Mouse (Mus musculus): ENCODE results near the gene Taf5l. TPM values are rescaled to one million over a fixed set of nuclear protein-coding genes. Genes with fewer than 3 reads are reported as not detected.
A peak's percentile ranks its signal among the peaks of the same experiment; 100 is the strongest.

The Taf5l gene
- polyA plus RNA-seq, 1 experiment from 2014 or later, result 18.6 TPM

- DNase-seq (ENCODE audit: low spot score), result no peak
Measured at GRCm38 (mm10) chr8:124007829-124008228, 13.4 kb downstream of the Taf5l start.

GRCm38 (mm10) chr8:124002546-124003108 is 18.6 kb downstream of the Taf5l start:
- WGBS, result 81% methylated on average over 10 of the region's 10 CpGs
- H3K27me3 ChIP-seq (replicated peaks; ENCODE audit: insufficient read depth, low read length), result no peaks in the 10 kb centered on the region
- ATAC-seq (no peak), DNase-seq (ENCODE audit: low spot score) (no peak)
- no peak for TF ChIP-seq CTCF (IDR thresholded peaks at IDR 0.05)
- TF ChIP-seq EP300 (IDR thresholded peaks at IDR 0.05), result no peak
- H3K4me3 ChIP-seq (ENCODE audit: low read depth, low read length), result no peak overlapping the region
- H3K9ac ChIP-seq (replicated peaks; ENCODE audit: low read depth), result no peak overlapping the region
- peaks cover 35% of the 10 kb centered on the region; the same call in 1 of the 2 replicates for H3K36me3 ChIP-seq (ENCODE audit: insufficient read depth, low read length)
- no peak overlapping the region for H3K27ac ChIP-seq (ENCODE audit: low read length)
- no peak overlapping the region for H3K4me2 ChIP-seq (replicated peaks; ENCODE audit: low read depth, low read length)
- H3K4me1 ChIP-seq (ENCODE audit: insufficient read depth, low read depth, low read length), result no peaks in the 10 kb centered on the region
- H3K9me3 ChIP-seq (ENCODE audit: low read length), result no peaks in the 10 kb centered on the region

More at GRCm38 (mm10) chr8:124007829-124008228, 13.4 kb downstream of the Taf5l start:
- ATAC-seq, result no peak
- no peak overlapping the region for H3K4me3 ChIP-seq (ENCODE audit: low read depth, low read length)
- WGBS, result 73% methylated on average over 6 of the region's 6 CpGs
- H3K4me1 ChIP-seq (ENCODE audit: insufficient read depth, low read depth, low read length), result no peaks in the 10 kb centered on the region
- H3K9me3 ChIP-seq (ENCODE audit: low read length), result no peaks in the 10 kb centered on the region
- no peak overlapping the region for H3K4me2 ChIP-seq (replicated peaks; ENCODE audit: low read depth, low read length)
- TF ChIP-seq CTCF (IDR thresholded peaks at IDR 0.05), result no peak
- no peak for TF ChIP-seq EP300 (IDR thresholded peaks at IDR 0.05)
- H3K9ac ChIP-seq (replicated peaks; ENCODE audit: low read depth), result no peak overlapping the region
- no peak overlapping the region for H3K27ac ChIP-seq (ENCODE audit: low read length)
- H3K27me3 ChIP-seq (replicated peaks; ENCODE audit: insufficient read depth, low read length), result no peaks in the 10 kb centered on the region
- H3K36me3 ChIP-seq (ENCODE audit: insufficient read depth, low read length), result peaks cover 26% of the 10 kb centered on the region; the same call in 1 of the 2 replicates

- DNase-seq (ENCODE audit: low spot score), result no peak
Measured at GRCm38 (mm10) chr8:123999568-123999967, 21.6 kb downstream of the Taf5l start.

GRCm38 (mm10) chr8:123993997-123994396 is 27.2 kb downstream of the Taf5l start:
- Histone ChIP-seq H3K27me3 (replicated peaks; ENCODE audit: insufficient read depth, low read length) (no peaks in the 10 kb centered on the region), H3K36me3 (ENCODE audit: insufficient read depth, low read length) (0 out of 2 replicates have a peak, but pooled peaks cover 4% of the 10 kb centered on the region), H3K27ac (ENCODE audit: low read length) (no peak overlapping the region), H3K4me2 (replicated peaks; ENCODE audit: low read depth, low read length) (no peak overlapping the region), H3K4me3 (ENCODE audit: low read depth, low read length) (no peak overlapping the region), H3K9me3 (ENCODE audit: low read length) (no peaks in the 10 kb centered on the region), H3K4me1 (ENCODE audit: insufficient read depth, low read depth, low read length) (no peaks in the 10 kb centered on the region), H3K9ac (replicated peaks; ENCODE audit: low read depth) (no peak overlapping the region)
- peak; percentile 57 for ATAC-seq
- TF ChIP-seq EP300 (IDR thresholded peaks at IDR 0.05) (no peak), CTCF (IDR thresholded peaks at IDR 0.05) (no peak)
- 59% methylated on average over 3 of the region's 3 CpGs for WGBS
- DNase-seq (ENCODE audit: low spot score), result peak; percentile 59

More at GRCm38 (mm10) chr8:123999568-123999967, 21.6 kb downstream of the Taf5l start:
- ATAC-seq, result no peak
- no peak overlapping the region for H3K27ac ChIP-seq (ENCODE audit: low read length)
- H3K4me1 ChIP-seq (ENCODE audit: insufficient read depth, low read depth, low read length), result no peaks in the 10 kb centered on the region
- no peak for TF ChIP-seq EP300 (IDR thresholded peaks at IDR 0.05)
- TF ChIP-seq CTCF (IDR thresholded peaks at IDR 0.05), result no peak
- no peak overlapping the region for H3K4me3 ChIP-seq (ENCODE audit: low read depth, low read length)
- peaks cover 25% of the 10 kb centered on the region; the same call in 1 of the 2 replicates for H3K36me3 ChIP-seq (ENCODE audit: insufficient read depth, low read length)
- no peaks in the 10 kb centered on the region for H3K9me3 ChIP-seq (ENCODE audit: low read length)
- no peak overlapping the region for H3K4me2 ChIP-seq (replicated peaks; ENCODE audit: low read depth, low read length)
- H3K9ac ChIP-seq (replicated peaks; ENCODE audit: low read depth), result no peak overlapping the region
- H3K27me3 ChIP-seq (replicated peaks; ENCODE audit: insufficient read depth, low read length), result no peaks in the 10 kb centered on the region
- WGBS, result 72% methylated on average over 2 of the region's 2 CpGs

GRCm38 (mm10) chr8:123993597-123993996 is 27.6 kb downstream of the Taf5l start:
- Histone ChIP-seq H3K4me3 (ENCODE audit: low read depth, low read length) (no peak overlapping the region), H3K4me1 (ENCODE audit: insufficient read depth, low read depth, low read length) (no peaks in the 10 kb centered on the region), H3K9ac (replicated peaks; ENCODE audit: low read depth) (no peak overlapping the region), H3K4me2 (replicated peaks; ENCODE audit: low read depth, low read length) (no peak overlapping the region), H3K9me3 (ENCODE audit: low read length) (no peaks in the 10 kb centered on the region), H3K27me3 (replicated peaks; ENCODE audit: insufficient read depth, low read length) (no peaks in the 10 kb centered on the region), H3K27ac (ENCODE audit: low read length) (0 out of 2 replicates have a peak overlapping the region, but pooled peaks have one; percentile 54), H3K36me3 (ENCODE audit: insufficient read depth, low read length) (no peaks in the 10 kb centered on the region)
- ATAC-seq (peak; percentile 35; the same call in 1 of the 2 replicates), DNase-seq (ENCODE audit: low spot score) (peak; percentile 26)
- no peak for TF ChIP-seq EP300 (IDR thresholded peaks at IDR 0.05)
- no peak for TF ChIP-seq CTCF (IDR thresholded peaks at IDR 0.05)
- 76% methylated on average over 5 of the region's 5 CpGs for WGBS

GRCm38 (mm10) chr8:123992587-123992986 is 28.6 kb downstream of the Taf5l start:
- Histone ChIP-seq H3K27ac (ENCODE audit: low read length) (no peak overlapping the region), H3K4me2 (replicated peaks; ENCODE audit: low read depth, low read length) (no peak overlapping the region), H3K36me3 (ENCODE audit: insufficient read depth, low read length) (no peaks in the 10 kb centered on the region), H3K4me1 (ENCODE audit: insufficient read depth, low read depth, low read length) (no peaks in the 10 kb centered on the region), H3K27me3 (replicated peaks; ENCODE audit: insufficient read depth, low read length) (no peaks in the 10 kb centered on the region), H3K9me3 (ENCODE audit: low read length) (no peaks in the 10 kb centered on the region), H3K4me3 (ENCODE audit: low read depth, low read length) (no peak overlapping the region), H3K9ac (replicated peaks; ENCODE audit: low read depth) (no peak overlapping the region)
- WGBS, result 73% methylated on average over 8 of the region's 8 CpGs
- no peak for TF ChIP-seq EP300 (IDR thresholded peaks at IDR 0.05)
- TF ChIP-seq CTCF (IDR thresholded peaks at IDR 0.05), result peak; percentile 65
- ATAC-seq, result peak; percentile 41; the same call in 1 of the 2 replicates
- peak; percentile 44 for DNase-seq (ENCODE audit: low spot score)
